Mouse (Mus musculus) embryonic facial prominence, embryonic 12.5 days (tissue): ENCODE data around the gene Pi4k2a. TPM values are rescaled to one million over a fixed set of nuclear protein-coding genes. Genes with fewer than 3 reads are reported as not detected.

Experiments
- ATAC-seq: fragments of 200-750 bp; cut with Nextera tagmentation; 2 replicates; pipeline ENCODE4 v1.8.0; 2017; ENCODE audit not compliant: insufficient number of reproducible peaks, insufficient read depth, low FRiP score, low TSS enrichment
- H3K27ac ChIP-seq: fragments of 300-500 bp; sonication (generic); 2 replicates; pipeline ENCODE4 v1.5.1; 2016; ENCODE audit warnings: mild to moderate bottlenecking
- H3K27me3 ChIP-seq: fragments of 300-500 bp; sonication (generic); 2 replicates; pipeline ENCODE4 v1.6.1; 2016; ENCODE audit warnings: mild to moderate bottlenecking, moderate library complexity
- H3K36me3 ChIP-seq: fragments of 300-500 bp; sonication (generic); 2 replicates; pipeline ENCODE4 v1.6.1; 2016; ENCODE audit warnings: mild to moderate bottlenecking
- H3K4me1 ChIP-seq: fragments of 300-500 bp; sonication (generic); 2 replicates; pipeline ENCODE4 v1.6.1; 2016
- H3K4me2 ChIP-seq: fragments of 300-500 bp; sonication (generic); replicated peaks from 2 replicates; pipeline ENCODE4 v1.6.1; 2016; ENCODE audit warnings: mild to moderate bottlenecking, moderate library complexity
- H3K4me3 ChIP-seq: fragments of 300-500 bp; sonication (generic); 2 replicates; pipeline ENCODE4 v1.5.1; 2016; ENCODE audit warnings: mild to moderate bottlenecking
- H3K9ac ChIP-seq: fragments of 300-500 bp; sonication (generic); 2 replicates; pipeline ENCODE4 v1.6.1; 2016; ENCODE audit warnings: mild to moderate bottlenecking, moderate library complexity
- H3K9me3 ChIP-seq: fragments of 300-500 bp; sonication (generic); 2 replicates; pipeline ENCODE4 v1.6.1; 2016; ENCODE audit warnings: mild to moderate bottlenecking, moderate library complexity
- WGBS: fragments of 180-500 bp; shearing (Covaris S2); methylation state at CpG from one replicate; pipeline ENCODE4 v1.1.7; 2016; 5-methylcytosine and 5-hydroxymethylcytosine counted together
- polyA plus RNA-seq: library from polyadenylated mRNA; unstranded; fragments of >200 nt; fragmentation: Nextera tagmentation; extraction: Ambion mirVana; gene quantifications from 2 replicates; pipeline ENCODE4 v1.2.1, GENCODE M21; 2016

Gene Pi4k2a
- polyA plus RNA-seq, 1 experiment from 2014 or later, result 39.6 TPM

DNA sequence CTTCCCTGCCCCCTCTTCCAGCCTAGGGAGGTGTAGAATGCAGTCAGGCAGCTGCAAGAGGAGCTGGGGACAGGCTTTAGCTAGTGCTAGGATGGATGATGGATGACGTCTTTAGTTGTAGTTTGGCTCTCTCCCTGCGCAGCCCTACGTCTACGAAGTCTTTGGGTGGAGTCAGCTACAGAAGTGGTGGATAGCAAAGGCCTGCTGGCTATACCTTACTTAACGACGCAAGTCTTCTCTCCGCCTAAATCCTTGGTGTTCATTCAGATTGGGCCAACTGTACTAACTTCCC is 58.2 kb downstream of the Pi4k2a start:
- H3K9ac ChIP-seq, result peak overlapping the region; percentile 82
- H3K4me2 ChIP-seq, result peak overlapping the region; percentile 81
- no peaks in the 10 kb centered on the region for H3K9me3 ChIP-seq
- H3K36me3 ChIP-seq, result 0 out of 2 replicates have a peak, but pooled peaks cover 11% of the 10 kb centered on the region
- 10% methylated on average over 7 of the region's 7 CpGs for WGBS
- peaks cover 32% of the 10 kb centered on the region for H3K4me1 ChIP-seq
- H3K4me3 ChIP-seq, result peak overlapping the region; percentile 77
- peak; percentile 31; the same call in 1 of the 2 replicates for ATAC-seq
- peak overlapping the region; percentile 89 for H3K27ac ChIP-seq
- H3K27me3 ChIP-seq, result no peaks in the 10 kb centered on the region

DNA sequence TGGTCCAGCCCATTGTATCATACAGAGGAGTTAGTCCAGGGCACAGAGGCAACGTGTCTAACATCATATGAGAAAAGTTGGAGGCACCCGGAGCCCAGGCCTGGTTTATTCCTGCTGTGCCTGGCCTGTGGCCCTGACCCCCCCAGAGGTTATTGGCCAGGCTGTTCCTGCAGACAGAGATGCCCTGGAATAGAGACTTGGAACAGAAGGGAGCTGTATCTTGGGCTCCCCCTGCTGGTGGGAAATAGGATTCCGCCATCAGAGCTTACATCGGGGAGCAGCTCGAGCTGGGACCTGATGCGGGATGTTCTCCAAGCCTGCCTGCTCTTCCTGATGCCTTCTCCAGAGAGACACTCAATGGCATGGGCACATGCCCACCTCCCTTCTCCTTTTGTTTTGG is 61.7 kb downstream of the Pi4k2a start:
- no peak for ATAC-seq

DNA sequence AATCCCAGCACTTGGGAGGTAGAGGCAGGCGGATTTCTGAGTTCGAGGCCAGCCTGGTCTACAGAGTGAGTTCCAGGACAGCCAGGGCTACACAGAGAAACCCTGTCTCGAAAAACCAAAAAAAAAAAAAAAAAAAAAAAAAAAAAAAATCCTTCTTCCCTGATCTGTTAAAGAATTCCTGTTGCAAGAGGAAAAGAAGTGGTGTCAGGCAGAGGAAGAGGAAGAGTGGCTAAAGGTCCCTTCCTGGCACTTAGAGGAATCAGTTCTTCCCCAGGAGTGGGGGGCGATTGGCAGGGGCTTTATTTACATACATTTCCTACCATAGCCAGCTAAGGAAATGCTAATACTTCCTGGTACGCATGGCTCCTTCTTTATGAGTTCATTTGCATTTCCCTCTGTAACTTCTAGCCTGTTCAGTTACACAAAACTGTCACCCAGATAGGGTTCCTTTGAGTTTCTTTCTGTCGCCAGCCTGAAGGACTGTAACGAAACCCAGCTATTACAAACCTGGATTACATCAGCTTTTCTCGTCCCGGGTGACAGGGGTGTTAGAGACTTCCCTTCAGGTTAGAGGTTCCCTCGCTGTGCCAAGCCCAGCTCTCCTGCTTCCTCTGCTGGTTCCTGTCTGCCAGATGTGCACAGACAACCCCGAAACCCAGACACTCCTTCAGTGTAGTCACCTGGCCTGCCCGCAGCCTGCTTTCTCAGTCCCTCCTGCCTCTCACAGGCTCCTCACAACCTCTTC is 67.4 kb downstream of the Pi4k2a start:
- Histone ChIP-seq H3K36me3 (no peaks in the 10 kb centered on the region), H3K4me1 (peaks cover 4% of the 10 kb centered on the region), H3K9me3 (no peaks in the 10 kb centered on the region), H3K9ac (no peak overlapping the region), H3K4me3 (no peak overlapping the region), H3K27me3 (no peaks in the 10 kb centered on the region), H3K4me2 (no peak overlapping the region), H3K27ac (peak overlapping the region; percentile 41; the same call in 1 of the 2 replicates)
- ATAC-seq, result no peak
- WGBS, result 55% methylated on average over 12 of the region's 12 CpGs

More for the DNA sequence above, 61.7 kb downstream of the Pi4k2a start:
- WGBS, result 3% methylated on average over 6 of the region's 6 CpGs
- Histone ChIP-seq H3K4me3 (no peak overlapping the region), H3K4me2 (no peak overlapping the region), H3K36me3 (0 out of 2 replicates have a peak, but pooled peaks cover 11% of the 10 kb centered on the region), H3K27ac (no peak overlapping the region), H3K27me3 (no peaks in the 10 kb centered on the region), H3K9me3 (no peaks in the 10 kb centered on the region), H3K9ac (no peak overlapping the region), H3K4me1 (peaks cover 32% of the 10 kb centered on the region)

DNA sequence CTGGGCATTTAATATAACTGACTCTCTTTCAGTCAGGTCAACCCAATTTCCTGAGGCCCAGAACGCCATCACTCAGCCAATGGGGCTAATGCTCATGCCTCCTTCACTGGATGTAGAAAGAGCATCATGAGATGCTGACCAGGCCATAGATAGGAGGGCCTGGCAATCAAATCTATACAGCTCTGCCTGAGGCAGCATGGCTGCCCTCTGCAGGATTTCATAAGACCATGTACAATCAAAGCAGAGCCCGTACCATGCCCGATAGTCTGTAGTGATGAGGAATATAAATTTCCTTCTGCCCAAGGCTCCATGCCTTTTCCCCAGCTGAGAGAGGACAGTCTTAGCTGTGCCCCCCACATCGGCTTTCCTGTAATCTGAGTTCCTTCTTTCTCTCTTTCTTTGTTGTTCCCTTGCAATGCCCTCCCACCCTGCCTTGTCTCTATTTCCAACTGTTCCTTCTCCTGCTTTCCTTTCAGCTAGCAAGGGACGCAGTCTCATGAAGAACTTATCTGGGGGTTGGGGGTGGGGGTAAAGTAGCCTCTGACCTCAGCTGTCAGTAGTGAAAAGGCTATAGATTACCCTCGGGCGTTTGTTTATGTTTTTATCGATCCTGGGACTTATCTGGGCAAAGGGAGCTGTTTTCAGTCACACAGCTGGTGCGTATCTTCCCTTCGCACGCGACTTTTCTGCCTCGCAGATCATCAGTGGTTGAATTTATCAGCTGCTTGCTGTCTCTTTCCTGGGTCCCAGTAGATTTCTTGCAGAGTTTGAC is 68.2 kb downstream of the Pi4k2a start:
- Histone ChIP-seq H3K4me3 (no peak overlapping the region), H3K27me3 (no peaks in the 10 kb centered on the region), H3K27ac (peak overlapping the region; percentile 41; the same call in 1 of the 2 replicates), H3K36me3 (no peaks in the 10 kb centered on the region), H3K9ac (no peak overlapping the region), H3K4me2 (no peak overlapping the region), H3K4me1 (peaks cover 4% of the 10 kb centered on the region), H3K9me3 (no peaks in the 10 kb centered on the region)
- no peak for ATAC-seq
- 46% methylated on average over 13 of the region's 13 CpGs for WGBS

DNA sequence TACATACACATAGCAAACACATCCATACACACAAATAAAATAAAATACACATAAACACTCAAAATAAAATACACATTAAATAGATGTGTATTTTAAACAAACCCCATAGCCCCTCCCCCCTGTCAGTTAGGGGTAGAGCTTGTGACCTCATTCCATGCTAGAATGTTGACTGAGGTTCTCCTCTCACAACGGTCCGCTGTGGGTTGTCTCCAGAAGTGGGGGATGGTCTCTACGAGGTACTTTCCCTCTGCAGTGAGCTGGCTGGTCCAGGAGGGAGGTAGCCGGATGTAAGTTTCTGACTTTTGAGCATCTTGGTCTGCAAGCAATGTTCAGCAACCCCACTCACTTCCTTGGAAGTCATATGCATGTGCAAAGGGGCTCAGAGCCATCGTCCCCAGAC is 73.5 kb downstream of the Pi4k2a start, which contains the start of gene Zfyve27:
Gene Zfyve27, plus strand, starts transcription at position 188 of the 400 bp plus-strand sequence.
- Histone ChIP-seq H3K4me3 (no peak within 1 kb of the TSS), H3K4me2 (no peak within 1 kb of the TSS), H3K9me3 (no peaks in the 10 kb centered on the region), H3K36me3 (no peaks in the 10 kb centered on the region), H3K27ac (no peak within 1 kb of the TSS), H3K27me3 (peaks cover 10% of the 10 kb centered on the region), H3K9ac (no peak within 1 kb of the TSS), H3K4me1 (no peaks in the 10 kb centered on the region)
- 75% methylated on average over 5 of the region's 5 CpGs for WGBS
- no peak for ATAC-seq

DNA sequence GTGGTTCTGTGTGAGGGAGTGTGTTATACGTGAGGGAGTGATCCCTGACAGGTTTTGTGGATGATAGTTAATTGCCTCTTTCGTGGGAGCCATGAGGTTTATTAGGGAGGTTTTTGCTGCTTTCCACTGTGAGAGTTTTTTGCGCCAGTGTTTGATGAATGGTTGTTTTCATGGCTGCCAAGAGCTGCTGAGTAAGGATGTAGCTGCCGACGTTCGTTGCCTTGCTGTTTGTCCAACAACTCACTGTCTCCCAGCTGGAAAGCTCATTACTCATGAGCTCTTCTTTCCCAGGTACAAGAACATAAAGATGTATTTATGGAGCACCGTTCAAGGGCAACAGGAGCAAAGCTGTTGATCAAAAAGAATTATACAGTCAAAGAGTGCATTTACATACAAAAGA is 73.9 kb downstream of the Pi4k2a start:
- no peaks in the 10 kb centered on the region for H3K4me1 ChIP-seq
- no peaks in the 10 kb centered on the region for H3K9me3 ChIP-seq
- no peak overlapping the region for H3K9ac ChIP-seq
- ATAC-seq, result no peak
- WGBS, result 69% methylated on average over 7 of the region's 7 CpGs
- H3K4me2 ChIP-seq, result no peak overlapping the region
- peaks cover 14% of the 10 kb centered on the region for H3K27me3 ChIP-seq
- no peaks in the 10 kb centered on the region for H3K36me3 ChIP-seq
- H3K27ac ChIP-seq, result no peak overlapping the region
- H3K4me3 ChIP-seq, result no peak overlapping the region

DNA sequence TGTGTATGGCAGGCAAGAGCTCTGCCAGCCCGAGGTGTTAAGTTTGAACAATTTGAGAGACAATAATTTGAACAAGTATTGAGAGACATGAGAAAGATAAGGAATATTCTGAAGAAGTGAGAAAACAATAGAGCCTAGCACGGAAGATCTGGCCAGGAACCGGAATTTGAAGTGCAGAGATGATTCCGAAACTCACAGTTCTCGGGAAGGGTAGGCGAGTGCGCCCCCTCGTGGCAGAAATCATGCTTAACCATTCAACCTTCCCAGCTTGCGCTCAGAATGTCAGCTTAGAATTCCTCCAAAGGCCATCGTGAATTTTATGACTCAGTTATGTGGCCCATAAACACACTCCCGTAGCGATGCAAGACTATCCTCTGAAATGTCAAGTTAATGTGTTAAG is 75.9 kb downstream of the Pi4k2a start:
- no peaks in the 10 kb centered on the region for H3K9me3 ChIP-seq
- peaks cover 19% of the 10 kb centered on the region for H3K27me3 ChIP-seq
- ATAC-seq, result no peak
- peak overlapping the region; percentile 33 for H3K4me2 ChIP-seq
- no peak overlapping the region for H3K4me3 ChIP-seq
- 4% methylated on average over 12 of the region's 12 CpGs for WGBS
- no peak overlapping the region; the same call in 1 of the 2 replicates for H3K9ac ChIP-seq
- H3K36me3 ChIP-seq, result no peaks in the 10 kb centered on the region
- no peak overlapping the region for H3K27ac ChIP-seq
- H3K4me1 ChIP-seq, result peaks cover 4% of the 10 kb centered on the region

DNA sequence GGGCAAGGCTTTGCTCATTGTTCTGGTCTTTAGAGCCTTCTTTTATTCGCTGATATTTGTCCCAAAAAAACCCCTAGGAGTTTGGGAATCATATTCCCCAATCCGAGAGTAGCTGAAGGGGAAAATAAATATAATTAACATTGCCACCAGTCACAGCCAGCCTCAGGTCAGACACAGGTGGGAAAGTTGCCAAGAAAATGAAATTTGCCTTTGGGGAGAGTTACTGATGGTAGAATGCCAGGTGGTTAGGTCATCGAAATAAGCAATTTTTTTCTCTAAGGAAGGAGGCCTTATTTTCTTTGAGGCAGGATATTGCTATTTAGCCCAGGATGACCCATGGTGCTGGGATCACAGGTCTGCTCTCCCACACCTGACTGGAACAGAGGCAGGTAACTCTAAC is 76.5 kb downstream of the Pi4k2a start:
- WGBS, result 52% methylated on average over 3 of the region's 3 CpGs

DNA sequence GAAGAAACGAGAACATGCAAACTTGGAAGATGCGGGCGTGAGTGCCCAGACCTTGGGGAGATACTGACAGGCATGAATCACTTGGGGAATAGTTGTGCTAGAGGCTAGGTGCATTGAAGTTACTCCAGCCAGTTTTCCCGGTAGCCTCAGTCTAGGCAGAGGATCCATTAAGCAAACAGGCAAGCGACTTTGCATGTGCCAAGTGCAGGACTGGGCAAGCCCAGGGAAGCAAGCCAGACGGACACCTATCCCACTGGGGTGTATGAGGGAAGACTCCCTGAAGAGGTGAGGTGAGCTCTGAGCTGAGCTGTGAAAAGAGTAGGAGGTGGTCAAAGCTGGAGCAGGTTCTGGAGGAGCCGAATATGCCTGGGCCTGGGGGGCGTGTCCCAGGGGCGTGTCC is 77.2 kb downstream of the Pi4k2a start:
- no peaks in the 10 kb centered on the region for H3K9me3 ChIP-seq
- no peak for ATAC-seq
- no peak overlapping the region for H3K4me2 ChIP-seq
- no peaks in the 10 kb centered on the region for H3K36me3 ChIP-seq
- H3K4me1 ChIP-seq, result peaks cover 10% of the 10 kb centered on the region
- no peak overlapping the region for H3K4me3 ChIP-seq
- H3K27ac ChIP-seq, result no peak overlapping the region
- peaks cover 19% of the 10 kb centered on the region for H3K27me3 ChIP-seq
- no peak overlapping the region for H3K9ac ChIP-seq
- WGBS, result 60% methylated on average over 9 of the region's 9 CpGs

More for the DNA sequence above, 76.5 kb downstream of the Pi4k2a start:
- Histone ChIP-seq H3K4me3 (no peak overlapping the region), H3K27me3 (peaks cover 19% of the 10 kb centered on the region), H3K36me3 (no peaks in the 10 kb centered on the region), H3K27ac (no peak overlapping the region), H3K9ac (no peak overlapping the region), H3K4me1 (peaks cover 10% of the 10 kb centered on the region), H3K4me2 (no peak overlapping the region), H3K9me3 (no peaks in the 10 kb centered on the region)
- no peak for ATAC-seq

DNA sequence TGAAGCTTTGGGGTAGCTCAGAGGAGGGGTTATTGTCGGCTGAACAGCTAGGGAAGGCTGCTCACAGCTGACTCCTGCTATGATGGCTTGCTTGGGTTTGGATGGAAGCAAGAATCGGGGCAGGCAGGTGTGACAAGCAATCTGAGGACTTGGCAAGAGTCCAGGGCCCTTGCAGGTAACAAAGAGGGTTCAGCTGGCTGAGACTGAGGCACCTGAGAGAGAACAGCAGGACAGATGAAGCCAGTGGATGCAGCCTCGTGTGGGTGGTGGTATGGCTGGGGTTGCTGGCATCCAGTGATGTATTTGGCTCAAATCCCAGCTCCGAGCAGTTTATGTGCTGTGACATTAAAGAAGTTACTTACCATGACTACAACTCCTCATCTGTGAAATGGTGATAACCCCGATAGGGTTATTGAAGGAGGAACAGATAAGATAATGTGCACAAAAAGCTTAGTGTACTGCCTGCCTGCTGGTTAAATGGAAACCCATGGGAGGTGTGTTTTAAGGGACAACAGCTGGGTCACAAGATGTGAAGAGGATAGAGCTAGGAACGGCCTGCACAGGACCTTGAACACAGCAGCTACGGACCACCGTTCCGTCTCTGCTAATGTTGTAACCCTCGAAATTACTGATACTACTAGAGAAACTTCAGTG is 79.2 kb downstream of the Pi4k2a start:
- no peak for ATAC-seq
- Histone ChIP-seq H3K9ac (no peak overlapping the region), H3K4me2 (no peak overlapping the region; the same call in 1 of the 2 replicates), H3K27ac (no peak overlapping the region), H3K4me3 (no peak overlapping the region), H3K4me1 (peaks cover 10% of the 10 kb centered on the region), H3K9me3 (no peaks in the 10 kb centered on the region), H3K36me3 (no peaks in the 10 kb centered on the region), H3K27me3 (peaks cover 19% of the 10 kb centered on the region)
- WGBS, result 76% methylated on average over 10 of the region's 10 CpGs

DNA sequence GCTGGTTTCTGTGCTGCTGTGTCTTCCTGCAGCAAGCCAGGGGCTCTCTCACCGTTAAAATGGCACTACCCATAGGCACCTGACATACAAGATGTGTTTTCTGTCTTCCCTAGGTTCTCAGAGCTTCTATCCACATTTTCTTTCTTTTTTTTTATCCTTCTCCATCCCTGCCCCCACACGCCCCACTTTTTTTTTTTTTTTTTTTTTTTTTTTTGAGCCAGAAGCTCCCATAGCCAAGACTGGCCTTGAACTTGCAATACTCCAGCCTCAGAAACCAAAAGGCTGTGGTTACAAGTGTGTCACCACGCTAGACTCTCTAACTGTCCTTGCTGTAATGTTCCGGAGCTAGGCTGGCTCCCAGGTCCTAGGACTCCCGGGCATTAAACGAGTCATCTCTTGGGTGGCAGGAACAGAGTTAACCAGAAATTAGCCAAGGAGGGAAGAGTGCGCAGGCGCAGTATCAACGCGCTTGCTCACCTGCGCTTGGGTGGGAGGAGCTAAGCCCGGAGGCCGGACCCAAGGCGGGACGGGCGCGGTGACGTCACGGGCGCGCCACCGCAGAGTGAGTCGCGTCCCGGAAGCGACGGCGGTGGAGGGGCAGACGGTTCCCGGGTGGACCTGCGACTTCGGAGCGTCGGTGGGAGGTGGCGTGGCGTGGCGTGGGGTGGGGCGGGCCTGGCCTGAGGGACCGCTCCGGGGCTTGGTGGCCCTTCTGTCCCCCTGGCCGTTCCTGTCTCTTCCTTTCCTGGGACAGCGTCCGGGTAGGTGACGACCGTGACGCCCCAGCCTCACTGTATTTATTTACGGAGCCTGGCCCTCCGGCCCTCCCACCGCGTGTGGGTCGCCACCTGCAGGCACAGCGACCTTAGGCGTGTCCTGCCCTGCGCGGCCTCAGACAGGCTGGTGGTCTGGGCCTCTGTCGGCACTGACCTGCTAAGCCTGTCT is 80.0 kb downstream of the Pi4k2a start:
- Histone ChIP-seq H3K9ac (peak overlapping the region; percentile 92), H3K27me3 (peaks cover 19% of the 10 kb centered on the region), H3K4me3 (peak overlapping the region; percentile 98), H3K27ac (0 out of 2 replicates have a peak overlapping the region, but pooled peaks have one; percentile 30), H3K36me3 (no peaks in the 10 kb centered on the region), H3K4me1 (peaks cover 10% of the 10 kb centered on the region), H3K4me2 (peak overlapping the region; percentile 93), H3K9me3 (no peaks in the 10 kb centered on the region)
- 2% methylated on average over 54 of the region's 56 CpGs for WGBS
- ATAC-seq, result peak; percentile 79
